Mouse (Mus musculus) neural tube, embryonic 11.5 days (tissue): ENCODE results near the gene Zfhx2. TPM values are rescaled to one million over a fixed set of nuclear protein-coding genes. Genes with fewer than 3 reads are reported as not detected.

ENCODE experiments used
- ATAC-seq: fragments of 200-750 bp; cut with Nextera tagmentation; 2 replicates; pipeline ENCODE4 v1.8.0; 2017; ENCODE audit warnings: moderate number of reproducible peaks, mild to moderate bottlenecking, moderate TSS enrichment, moderate library complexity; ENCODE audit not compliant: insufficient read depth, low FRiP score, low TSS enrichment
- DNase-seq: peaks from one replicate; pipeline ENCODE4 v3.0.0-alpha.2; 2015; ENCODE audit warnings: low spot score
- H3K27ac ChIP-seq: fragments of 300-500 bp; sonication (generic); 2 replicates; pipeline ENCODE4 v1.5.1; 2014; ENCODE audit warnings: low read depth, mild to moderate bottlenecking, low read length
- H3K27me3 ChIP-seq: fragments of 300-500 bp; sonication (generic); 2 replicates; pipeline ENCODE4 v1.6.1; 2014; ENCODE audit warnings: mild to moderate bottlenecking, low read length, mixed read lengths; ENCODE audit not compliant: control insufficient read depth, insufficient read depth
- H3K36me3 ChIP-seq: fragments of 300-500 bp; sonication (generic); 2 replicates; pipeline ENCODE4 v1.6.1; 2014; ENCODE audit warnings: mild to moderate bottlenecking, low read length, moderate library complexity, mixed read lengths; ENCODE audit not compliant: control insufficient read depth, insufficient read depth
- H3K4me1 ChIP-seq: fragments of 300-500 bp; sonication (generic); 2 replicates; pipeline ENCODE4 v1.6.1; 2014; ENCODE audit warnings: low read length, mixed read lengths; ENCODE audit not compliant: control insufficient read depth, insufficient read depth
- H3K4me2 ChIP-seq: fragments of 300-500 bp; sonication (generic); 2 replicates; pipeline ENCODE4 v1.6.1; 2014; ENCODE audit warnings: low read depth, mild to moderate bottlenecking, moderate library complexity
- H3K4me3 ChIP-seq: fragments of 300-500 bp; sonication (generic); 2 replicates; pipeline ENCODE4 v1.5.1; 2014; ENCODE audit warnings: low read depth, low read length
- H3K9ac ChIP-seq: fragments of 300-500 bp; sonication (generic); 2 replicates; pipeline ENCODE4 v1.6.1; 2014; ENCODE audit warnings: mild to moderate bottlenecking, low read length
- H3K9me3 ChIP-seq: fragments of 300-500 bp; sonication (generic); 2 replicates; pipeline ENCODE4 v1.6.1; 2016; ENCODE audit warnings: low read length; ENCODE audit not compliant: control insufficient read depth
- WGBS: fragments of 180-500 bp; shearing (Covaris S2); extraction: QIAGEN DNeasy Blood & Tissue Kit; methylation state at CpG from one replicate; pipeline ENCODE4 v1.1.7; 2014; 5-methylcytosine and 5-hydroxymethylcytosine counted together
- polyA plus RNA-seq: library from polyadenylated mRNA; unstranded; fragments of >200 nt; fragmentation: Nextera tagmentation; extraction: Ambion mirVana; gene quantifications from 2 replicates; pipeline ENCODE4 v1.2.1, GENCODE M21; 2014

Gene Zfhx2
- polyA plus RNA-seq, 1 experiment from 2014 or later, result 16.6 TPM

DNA sequence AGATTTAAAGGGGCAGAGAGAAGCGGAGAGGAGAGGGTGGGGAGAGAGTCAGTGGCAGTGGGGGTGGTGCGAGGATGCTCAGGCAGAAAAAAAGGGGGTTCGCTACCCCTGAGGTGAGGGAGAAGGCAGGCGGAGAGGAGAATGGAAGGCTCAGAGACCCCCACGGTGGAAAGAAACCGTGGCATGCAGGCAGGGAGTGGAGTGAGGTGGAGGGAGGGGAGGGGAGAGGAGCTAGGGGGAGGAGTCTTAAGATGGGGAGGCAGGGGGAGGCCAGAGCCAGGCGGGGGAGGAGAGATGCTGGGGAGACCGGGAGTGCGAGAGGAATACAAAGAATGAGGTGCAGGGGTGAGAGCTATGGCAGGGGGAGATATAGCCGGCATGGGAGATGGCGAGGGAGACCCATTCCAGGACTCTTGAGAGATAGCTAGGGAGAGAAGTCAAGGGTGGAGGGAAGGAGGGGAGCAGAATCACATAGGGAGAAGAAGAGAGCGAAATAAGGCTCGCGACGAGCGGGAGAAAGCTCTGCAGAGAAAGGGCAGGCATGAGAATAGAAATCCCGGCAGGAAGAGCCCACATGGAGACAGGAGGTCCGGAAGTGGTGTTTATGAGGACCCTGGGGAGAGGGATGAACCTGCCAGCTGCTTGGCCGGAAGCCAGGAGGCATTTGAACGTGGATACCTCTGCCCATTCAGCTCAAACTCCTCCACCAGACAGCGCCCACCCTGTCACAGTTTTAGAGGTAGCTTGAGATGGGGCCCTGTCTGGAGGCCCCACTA is 24.5 kb upstream of the Zfhx2 start, which contains the start of gene Jph4:
Gene Jph4 (minus strand): TSS at position 511 of the 776 bp plus-strand sequence.
- Histone ChIP-seq H3K4me1 (peaks cover 12% of the 10 kb centered on the region), H3K27me3 (peaks cover 43% of the 10 kb centered on the region), H3K4me2 (peak within 1 kb of the TSS; percentile 85), H3K36me3 (no peaks in the 10 kb centered on the region), H3K27ac (peak within 1 kb of the TSS; percentile 34; the same call in 1 of the 2 replicates), H3K9ac (peak within 1 kb of the TSS; percentile 59), H3K9me3 (no peaks in the 10 kb centered on the region), H3K4me3 (peak within 1 kb of the TSS; percentile 46)
- ATAC-seq (no peak), DNase-seq (peak; percentile 26)
- 3% methylated on average over 21 of the region's 21 CpGs for WGBS

DNA sequence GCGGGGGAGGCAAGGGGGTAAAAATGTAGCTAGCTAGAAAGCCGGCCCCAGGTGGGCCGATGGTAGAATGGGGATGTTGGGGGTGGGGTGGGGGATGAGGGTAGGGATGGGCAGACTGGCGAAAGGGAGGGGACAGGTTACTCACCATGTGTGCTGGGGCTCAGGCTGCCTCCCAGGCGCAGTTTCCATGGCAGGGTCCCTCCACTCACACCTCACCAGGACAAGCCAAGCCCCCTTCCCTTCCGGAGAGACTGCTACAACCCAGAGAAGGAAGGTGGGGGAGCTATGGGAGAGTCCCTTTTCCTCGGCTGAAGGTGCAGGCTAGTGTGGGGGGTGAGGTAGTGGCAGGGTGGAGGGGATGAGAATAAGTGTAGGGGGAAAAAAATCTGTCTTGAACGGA is 23.7 kb upstream of the Zfhx2 start:
- ATAC-seq (peak; percentile 10; the same call in 1 of the 2 replicates), DNase-seq (peak; percentile 29)
- Histone ChIP-seq H3K9ac (peak overlapping the region; percentile 59), H3K4me1 (peaks cover 12% of the 10 kb centered on the region), H3K36me3 (no peaks in the 10 kb centered on the region), H3K4me2 (peak overlapping the region; percentile 85), H3K27ac (peak overlapping the region; percentile 34; the same call in 1 of the 2 replicates), H3K27me3 (peaks cover 44% of the 10 kb centered on the region), H3K9me3 (no peaks in the 10 kb centered on the region), H3K4me3 (peak overlapping the region; percentile 46)
- WGBS, result 1% methylated on average over 8 of the region's 8 CpGs

DNA sequence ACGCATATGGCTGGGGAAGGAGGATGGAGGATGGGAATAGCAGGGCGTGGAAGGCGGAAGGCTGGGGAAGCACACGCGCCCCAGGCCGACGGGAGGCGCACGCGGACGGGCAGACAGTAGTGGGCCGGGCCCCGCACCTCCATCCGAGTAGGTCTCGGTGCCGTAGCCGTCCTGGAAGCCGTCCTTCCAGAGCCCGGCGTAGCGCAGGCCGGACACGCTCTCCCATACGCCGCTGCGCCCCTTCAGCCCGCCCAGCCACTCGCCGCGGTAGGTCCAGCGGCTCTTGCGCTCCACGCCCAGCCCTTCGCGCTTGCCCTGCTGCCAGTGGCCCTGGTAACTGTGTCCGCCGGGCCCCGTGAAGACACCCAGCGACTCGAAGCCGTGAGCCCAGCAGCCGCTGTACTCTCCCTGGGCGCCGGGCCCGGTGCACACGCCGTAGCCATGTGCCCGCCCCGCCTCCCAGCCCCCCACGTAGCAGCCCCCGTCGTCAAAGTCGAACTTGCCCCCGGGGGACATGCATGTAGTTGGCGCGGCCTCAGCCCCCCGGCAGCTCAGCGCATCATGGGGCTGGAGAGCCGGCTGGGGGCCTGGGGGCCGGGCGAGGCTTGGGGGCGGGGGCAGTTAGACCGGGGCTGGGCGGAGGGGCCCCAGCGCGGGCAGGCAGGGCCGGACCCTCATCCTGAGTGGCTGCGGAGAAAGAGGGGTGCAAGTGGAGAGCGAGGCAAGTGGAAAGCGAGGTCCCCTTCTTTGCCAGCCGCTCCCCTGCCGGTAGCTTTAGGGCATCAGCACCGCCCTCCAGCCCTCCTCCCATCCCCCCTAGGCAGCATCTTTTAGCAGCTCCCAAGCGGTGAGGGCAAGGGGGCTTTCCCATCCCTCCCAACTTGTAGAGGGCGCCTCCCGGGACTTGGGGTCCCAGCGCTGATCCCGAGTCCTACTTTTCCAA is 22.9 kb upstream of the Zfhx2 start:
- Histone ChIP-seq H3K4me2 (peak overlapping the region; percentile 85), H3K27ac (no peak overlapping the region), H3K9me3 (no peaks in the 10 kb centered on the region), H3K4me1 (peaks cover 12% of the 10 kb centered on the region), H3K27me3 (peaks cover 45% of the 10 kb centered on the region), H3K36me3 (no peaks in the 10 kb centered on the region), H3K9ac (peak overlapping the region; percentile 59), H3K4me3 (peak overlapping the region; percentile 46)
- DNase-seq, result peak; percentile 68
- WGBS, result under 1% methylated on average over 75 of the region's 78 CpGs
- peak; percentile 58 for ATAC-seq

DNA sequence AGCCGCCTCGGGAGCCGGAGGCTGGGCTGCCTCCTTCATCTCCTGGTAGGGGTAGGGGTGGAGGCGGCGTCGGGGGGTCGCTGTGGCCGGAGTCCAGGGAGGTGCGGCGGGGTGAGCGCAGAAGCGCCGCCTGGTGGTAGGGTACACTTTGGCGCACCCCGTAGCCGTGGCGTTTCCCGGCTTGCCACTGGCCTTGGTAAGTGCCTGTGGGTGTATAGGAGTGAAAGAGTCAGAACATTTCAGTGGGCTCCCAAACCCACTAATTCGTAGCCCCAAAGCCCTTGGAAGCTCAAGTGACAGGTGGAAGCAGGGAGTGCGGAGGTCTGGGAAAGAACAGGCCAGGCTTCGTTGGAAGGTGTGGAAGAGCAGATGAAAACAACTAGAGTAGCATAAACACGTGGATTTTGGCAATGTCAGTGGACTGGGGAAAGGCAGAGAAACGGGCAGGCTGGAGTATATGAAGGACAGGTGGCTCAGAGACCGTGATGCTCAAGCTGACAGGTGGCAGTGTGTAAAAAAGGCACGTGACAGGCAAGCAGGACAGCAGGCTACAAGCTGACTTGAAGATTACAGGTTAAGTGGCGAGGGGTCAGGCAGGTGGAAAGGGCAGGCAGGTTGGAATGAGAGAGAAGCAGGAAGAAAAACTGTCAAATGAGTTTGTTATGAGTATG is 22.0 kb upstream of the Zfhx2 start:
- peak overlapping the region; percentile 85 for H3K4me2 ChIP-seq
- H3K27ac ChIP-seq, result no peak overlapping the region
- ATAC-seq (no peak), DNase-seq (peak; percentile 24)
- WGBS, result 11% methylated on average over 26 of the region's 26 CpGs
- no peaks in the 10 kb centered on the region for H3K36me3 ChIP-seq
- H3K27me3 ChIP-seq, result peaks cover 48% of the 10 kb centered on the region
- H3K9me3 ChIP-seq, result no peaks in the 10 kb centered on the region
- H3K9ac ChIP-seq, result no peak overlapping the region
- H3K4me3 ChIP-seq, result peak overlapping the region; percentile 46
- H3K4me1 ChIP-seq, result peaks cover 17% of the 10 kb centered on the region

DNA sequence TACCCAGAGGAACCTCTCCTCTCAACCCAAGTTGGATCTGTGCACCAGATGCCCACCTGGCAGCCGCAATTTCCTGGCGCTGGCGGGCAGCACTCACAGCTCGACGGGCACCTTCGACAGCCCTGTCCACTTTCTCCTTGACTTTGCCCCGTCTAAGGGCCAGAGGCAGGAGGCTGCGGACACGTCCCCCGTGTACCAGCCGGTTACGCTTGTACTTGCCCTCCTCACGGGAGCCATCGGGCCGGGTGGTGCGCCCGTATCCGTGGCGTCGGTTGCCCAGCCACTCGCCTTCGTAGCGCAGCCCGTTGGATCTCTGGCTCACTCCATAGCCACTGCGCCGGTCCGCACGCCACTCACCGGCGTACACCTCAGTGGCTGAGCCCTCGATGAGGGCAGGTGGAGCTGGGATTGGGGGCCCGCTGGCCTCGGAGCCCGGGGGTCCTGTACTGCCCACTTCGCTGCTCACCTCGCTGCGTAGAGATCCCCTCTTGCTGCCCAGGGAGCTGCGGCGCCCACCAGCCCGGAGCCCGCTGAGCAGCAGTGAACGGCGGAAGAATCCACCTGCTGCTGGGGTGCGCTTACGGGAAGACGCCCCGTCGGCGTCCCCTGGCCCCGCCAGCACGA is 21.3 kb upstream of the Zfhx2 start:
- Histone ChIP-seq H3K9me3 (no peaks in the 10 kb centered on the region), H3K9ac (no peak overlapping the region), H3K27me3 (peaks cover 48% of the 10 kb centered on the region), H3K4me2 (no peak overlapping the region), H3K36me3 (no peaks in the 10 kb centered on the region), H3K4me1 (peaks cover 19% of the 10 kb centered on the region), H3K27ac (no peak overlapping the region), H3K4me3 (no peak overlapping the region)
- ATAC-seq, result no peak
- 70% methylated on average over 50 of the region's 51 CpGs for WGBS
- DNase-seq, result no peak

DNA sequence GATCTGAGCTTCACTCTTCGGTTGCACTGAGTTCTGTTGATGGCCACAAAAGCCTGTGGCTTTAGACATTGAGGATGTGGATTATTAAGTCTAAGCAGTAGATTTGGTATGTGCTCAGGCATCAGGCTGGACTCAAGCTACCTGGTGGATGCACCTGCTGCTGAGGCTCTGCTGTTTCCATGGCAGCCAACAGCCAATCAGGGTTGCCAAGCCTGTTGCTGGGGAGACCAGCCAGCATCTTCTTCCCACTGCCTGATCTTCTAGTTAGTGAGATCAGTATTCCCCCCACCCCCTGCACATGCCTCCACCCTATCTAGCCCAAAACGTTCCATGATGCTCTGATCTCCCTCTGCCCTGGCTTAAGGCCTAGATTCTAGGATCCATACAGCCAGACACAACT is 19.6 kb upstream of the Zfhx2 start:
- Histone ChIP-seq H3K9me3 (no peaks in the 10 kb centered on the region), H3K9ac (no peak overlapping the region), H3K4me3 (no peak overlapping the region), H3K4me2 (no peak overlapping the region), H3K27ac (no peak overlapping the region), H3K4me1 (peaks cover 23% of the 10 kb centered on the region), H3K27me3 (peaks cover 44% of the 10 kb centered on the region), H3K36me3 (no peaks in the 10 kb centered on the region)
- DNase-seq (no peak), ATAC-seq (no peak)
- 69% methylated on average over 2 of the region's 2 CpGs for WGBS

DNA sequence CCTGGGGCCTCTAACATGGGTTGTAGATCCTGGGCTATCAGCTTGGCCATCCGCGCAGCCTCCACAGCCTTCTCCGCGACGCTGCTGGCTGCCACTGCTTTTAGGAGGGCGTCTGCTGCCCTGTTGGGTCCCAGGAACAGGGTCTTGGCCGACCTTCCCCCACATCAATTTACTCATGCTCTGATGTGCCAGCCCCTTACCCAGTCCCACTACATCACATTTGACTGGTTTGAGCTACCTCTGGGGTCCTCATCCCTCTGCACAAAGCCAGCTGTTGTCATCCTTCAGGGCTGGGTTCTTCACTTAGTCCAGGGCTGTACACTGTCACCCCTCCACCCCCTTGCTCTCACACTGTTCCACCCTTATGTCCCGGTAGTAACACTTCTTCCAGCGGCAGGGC is 18.0 kb upstream of the Zfhx2 start:
- Histone ChIP-seq H3K27me3 (peaks cover 31% of the 10 kb centered on the region), H3K36me3 (no peaks in the 10 kb centered on the region), H3K4me3 (no peak overlapping the region), H3K9ac (no peak overlapping the region), H3K27ac (no peak overlapping the region), H3K4me2 (no peak overlapping the region), H3K4me1 (peaks cover 19% of the 10 kb centered on the region), H3K9me3 (no peaks in the 10 kb centered on the region)
- WGBS, result 38% methylated on average over 9 of the region's 9 CpGs
- ATAC-seq (no peak), DNase-seq (no peak)
